Mouse (Mus musculus): ENCODE results near the gene Sec24d. TPM values are rescaled to one million over a fixed set of nuclear protein-coding genes. Genes with fewer than 3 reads are reported as not detected.
"Not testable (repeated sequence)": the region's sequence is repeated elsewhere in the genome, so short reads cannot be mapped to it uniquely, and the experiment has no call there.

Sec24d gene
- polyA plus RNA-seq, 1 experiment from 2014 or later = 16.2 TPM

GRCm38 (mm10) chr3:123366820-123367219 lies 99.6 kb downstream of the Sec24d start:
- H3K27me3 ChIP-seq (ENCODE audit: control insufficient read depth, insufficient read depth, low read depth, low read length); H3K9ac ChIP-seq (ENCODE audit: low read depth, low read length); H3K27ac ChIP-seq (ENCODE audit: low read length); H3K9me3 ChIP-seq (replicated peaks; ENCODE audit: control insufficient read depth, low read length, poor library complexity, severe bottlenecking); H3K4me1 ChIP-seq (ENCODE audit: control insufficient read depth, insufficient read depth, low read length); H3K4me2 ChIP-seq (ENCODE audit: low read length); H3K4me3 ChIP-seq (ENCODE audit: low read depth, low read length); ATAC-seq; H3K36me3 ChIP-seq (ENCODE audit: control insufficient read depth, insufficient read depth, low read length): not testable (repeated sequence)
- WGBS = 91% methylated on average over 2 of the region's 2 CpGs

DNA sequence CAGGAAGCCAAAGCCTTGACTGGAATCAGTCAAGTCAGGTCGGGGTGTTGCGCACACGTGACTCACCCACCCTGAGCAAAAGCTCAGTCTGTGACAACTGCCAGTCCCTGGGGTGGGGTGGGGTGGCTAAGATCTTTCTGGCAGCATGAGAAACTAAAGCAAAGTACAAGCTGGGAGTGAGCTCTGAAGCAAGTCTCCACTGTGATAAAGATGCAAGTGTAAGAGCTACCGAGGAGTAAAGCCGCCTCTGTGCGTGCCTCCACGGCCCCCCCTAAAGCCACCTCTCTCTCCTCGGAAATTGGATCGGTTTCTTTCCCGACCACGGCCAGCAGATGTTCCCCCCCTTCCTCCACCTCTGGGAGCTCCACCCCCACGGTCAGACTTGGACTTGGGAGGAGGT lies 101.9 kb downstream of the Sec24d start:
- H3K27me3 ChIP-seq (ENCODE audit: control insufficient read depth, insufficient read depth, low read depth, low read length) = no peaks in the 10 kb centered on the region
- no peaks in the 10 kb centered on the region for H3K9me3 ChIP-seq (replicated peaks; ENCODE audit: control insufficient read depth, low read length, poor library complexity, severe bottlenecking)
- no peak overlapping the region for H3K4me3 ChIP-seq (ENCODE audit: low read depth, low read length)
- no peak overlapping the region for H3K4me2 ChIP-seq (ENCODE audit: low read length)
- ATAC-seq = no peak
- no peaks in the 10 kb centered on the region for H3K4me1 ChIP-seq (ENCODE audit: control insufficient read depth, insufficient read depth, low read length)
- H3K9ac ChIP-seq (ENCODE audit: low read depth, low read length) = no peak overlapping the region
- H3K36me3 ChIP-seq (ENCODE audit: control insufficient read depth, insufficient read depth, low read length) = peaks cover 6% of the 10 kb centered on the region; the same call in 1 of the 2 replicates
- H3K27ac ChIP-seq (ENCODE audit: low read length) = no peak overlapping the region
- 93% methylated on average over 12 of the region's 12 CpGs for WGBS

DNA sequence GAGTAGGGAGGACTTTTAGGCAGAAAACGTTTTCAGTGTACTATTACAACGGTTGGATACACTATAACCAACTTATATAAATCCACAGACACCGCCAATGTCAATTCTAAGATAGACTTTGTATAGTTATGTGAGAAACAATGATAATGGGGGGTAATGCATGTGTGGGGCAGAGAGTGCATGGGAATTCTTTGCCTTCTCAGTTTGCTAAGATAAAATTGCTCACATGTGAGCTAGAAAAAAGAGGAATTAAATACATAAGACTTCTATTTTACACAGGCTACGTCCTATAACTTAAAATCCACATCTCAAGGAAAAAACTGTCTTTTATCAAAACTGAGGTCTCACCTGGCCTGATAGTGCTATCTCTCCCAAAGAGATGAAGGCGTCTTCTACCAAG lies 103.7 kb downstream of the Sec24d start:
- Histone ChIP-seq H3K4me1 (ENCODE audit: control insufficient read depth, insufficient read depth, low read length) (no peaks in the 10 kb centered on the region), H3K9me3 (replicated peaks; ENCODE audit: control insufficient read depth, low read length, poor library complexity, severe bottlenecking) (no peaks in the 10 kb centered on the region), H3K27me3 (ENCODE audit: control insufficient read depth, insufficient read depth, low read depth, low read length) (no peaks in the 10 kb centered on the region), H3K4me3 (ENCODE audit: low read depth, low read length) (no peak overlapping the region), H3K27ac (ENCODE audit: low read length) (no peak overlapping the region), H3K9ac (ENCODE audit: low read depth, low read length) (no peak overlapping the region), H3K36me3 (ENCODE audit: control insufficient read depth, insufficient read depth, low read length) (peaks cover 9% of the 10 kb centered on the region; the same call in 1 of the 2 replicates), H3K4me2 (ENCODE audit: low read length) (no peak overlapping the region)
- ATAC-seq = no peak
- WGBS = 97% methylated on average over 5 of the region's 5 CpGs

- Histone ChIP-seq H3K27ac (ENCODE audit: low read length) (no peak overlapping the region), H3K27me3 (ENCODE audit: control insufficient read depth, insufficient read depth, low read depth, low read length) (no peaks in the 10 kb centered on the region), H3K4me1 (ENCODE audit: control insufficient read depth, insufficient read depth, low read length) (no peaks in the 10 kb centered on the region), H3K9ac (ENCODE audit: low read depth, low read length) (no peak overlapping the region), H3K36me3 (ENCODE audit: control insufficient read depth, insufficient read depth, low read length) (peaks cover 9% of the 10 kb centered on the region; the same call in 1 of the 2 replicates), H3K4me3 (ENCODE audit: low read depth, low read length) (no peak overlapping the region), H3K4me2 (ENCODE audit: low read length) (no peak overlapping the region), H3K9me3 (replicated peaks; ENCODE audit: control insufficient read depth, low read length, poor library complexity, severe bottlenecking) (no peaks in the 10 kb centered on the region)
- peak; percentile 71; the same call in 1 of the 2 replicates for ATAC-seq
- WGBS = 33% methylated on average over 11 of the region's 11 CpGs
Measured at GRCm38 (mm10) chr3:123371766-123372535, 104.7 kb downstream of the Sec24d start.

GRCm38 (mm10) chr3:123376562-123376961 lies 109.3 kb downstream of the Sec24d start:
- H3K9me3 ChIP-seq (replicated peaks; ENCODE audit: control insufficient read depth, low read length, poor library complexity, severe bottlenecking) = no peaks in the 10 kb centered on the region
- ATAC-seq = no peak
- no peak overlapping the region for H3K4me3 ChIP-seq (ENCODE audit: low read depth, low read length)
- 96% methylated on average over 3 of the region's 3 CpGs for WGBS
- H3K4me2 ChIP-seq (ENCODE audit: low read length) = no peak overlapping the region
- peaks cover 9% of the 10 kb centered on the region for H3K36me3 ChIP-seq (ENCODE audit: control insufficient read depth, insufficient read depth, low read length)
- H3K9ac ChIP-seq (ENCODE audit: low read depth, low read length) = no peak overlapping the region
- H3K27me3 ChIP-seq (ENCODE audit: control insufficient read depth, insufficient read depth, low read depth, low read length) = no peaks in the 10 kb centered on the region
- no peaks in the 10 kb centered on the region for H3K4me1 ChIP-seq (ENCODE audit: control insufficient read depth, insufficient read depth, low read length)
- H3K27ac ChIP-seq (ENCODE audit: low read length) = no peak overlapping the region

DNA sequence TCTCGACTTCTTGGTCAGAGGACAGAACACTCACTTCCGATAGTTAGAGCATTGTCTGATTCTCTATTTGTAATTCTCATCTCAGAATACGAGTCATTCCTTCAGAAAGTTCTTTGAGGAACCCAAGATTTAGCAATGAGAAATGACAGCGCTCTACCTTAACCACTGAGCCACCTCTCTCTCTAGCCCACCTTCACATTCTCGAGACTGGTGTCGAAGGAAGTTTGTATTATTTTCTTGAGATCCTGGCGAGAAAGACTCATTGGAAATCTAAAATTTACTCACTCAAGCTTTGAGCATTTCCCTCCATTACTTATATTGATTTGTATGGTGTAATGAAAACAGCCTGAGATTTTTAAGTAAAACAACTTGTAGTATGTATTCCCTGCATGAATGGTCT lies 117.2 kb downstream of the Sec24d start:
- ATAC-seq = no peak
- Histone ChIP-seq H3K9ac (ENCODE audit: low read depth, low read length) (no peak overlapping the region), H3K27me3 (ENCODE audit: control insufficient read depth, insufficient read depth, low read depth, low read length) (peaks cover 7% of the 10 kb centered on the region), H3K9me3 (replicated peaks; ENCODE audit: control insufficient read depth, low read length, poor library complexity, severe bottlenecking) (no peaks in the 10 kb centered on the region), H3K4me2 (ENCODE audit: low read length) (peak overlapping the region; percentile 80; the same call in 1 of the 2 replicates), H3K4me1 (ENCODE audit: control insufficient read depth, insufficient read depth, low read length) (peaks cover 20% of the 10 kb centered on the region), H3K4me3 (ENCODE audit: low read depth, low read length) (no peak overlapping the region), H3K36me3 (ENCODE audit: control insufficient read depth, insufficient read depth, low read length) (peaks cover 6% of the 10 kb centered on the region; the same call in 1 of the 2 replicates), H3K27ac (ENCODE audit: low read length) (no peak overlapping the region)
- WGBS = 88% methylated on average over 7 of the region's 7 CpGs

- peaks cover 5% of the 10 kb centered on the region; the same call in 1 of the 2 replicates for H3K36me3 ChIP-seq (ENCODE audit: control insufficient read depth, insufficient read depth, low read length)
- peak overlapping the region; percentile 92 for H3K27ac ChIP-seq (ENCODE audit: low read length)
- peaks cover 20% of the 10 kb centered on the region for H3K4me1 ChIP-seq (ENCODE audit: control insufficient read depth, insufficient read depth, low read length)
- H3K9me3 ChIP-seq (replicated peaks; ENCODE audit: control insufficient read depth, low read length, poor library complexity, severe bottlenecking) = no peaks in the 10 kb centered on the region
- WGBS = 7% methylated on average over 6 of the region's 6 CpGs
- peak; percentile 1; the same call in 1 of the 2 replicates for ATAC-seq
- peak overlapping the region; percentile 77 for H3K9ac ChIP-seq (ENCODE audit: low read depth, low read length)
- H3K4me2 ChIP-seq (ENCODE audit: low read length) = peak overlapping the region; percentile 80
- H3K4me3 ChIP-seq (ENCODE audit: low read depth, low read length) = peak overlapping the region; percentile 75
- H3K27me3 ChIP-seq (ENCODE audit: control insufficient read depth, insufficient read depth, low read depth, low read length) = peaks cover 7% of the 10 kb centered on the region
Measured at GRCm38 (mm10) chr3:123385118-123385485, 117.8 kb downstream of the Sec24d start.

DNA sequence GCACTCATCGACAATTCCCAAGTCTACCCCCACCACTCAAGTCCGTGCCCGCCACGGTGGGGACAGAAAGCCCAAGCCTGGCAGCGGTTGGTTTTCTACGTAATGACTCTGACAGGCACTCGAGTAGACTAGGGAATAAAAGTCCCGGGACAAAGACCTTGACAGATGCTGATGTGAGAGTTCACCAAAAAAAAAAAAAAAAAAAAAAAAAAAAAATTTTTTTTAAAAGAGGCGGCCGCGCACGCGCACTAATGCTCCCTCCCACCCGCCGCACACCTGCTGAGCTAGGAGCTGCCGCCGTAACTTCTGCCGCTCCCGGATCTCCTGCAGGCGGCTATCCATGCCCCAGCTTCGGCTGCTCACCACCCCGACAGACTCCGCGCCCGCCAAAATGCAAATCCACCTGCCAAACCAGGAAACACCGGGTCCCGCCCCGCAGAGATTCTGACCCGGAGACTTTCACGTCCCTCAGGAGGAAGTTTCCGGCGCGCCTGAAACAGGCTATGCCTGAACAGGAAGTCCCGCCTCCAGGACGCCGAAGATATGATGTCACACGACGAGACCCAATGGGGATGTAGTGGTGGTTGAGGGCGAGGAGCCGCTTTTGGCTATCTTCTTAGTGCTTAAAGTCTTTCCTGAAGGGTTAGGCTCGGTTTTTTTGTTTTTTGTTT lies 118.4 kb downstream of the Sec24d start, which contains the start of gene Mettl14:
Gene Mettl14, minus strand, starts transcription at position 623 of the 671 bp plus-strand sequence.
- peak within 1 kb of the TSS; percentile 92 for H3K27ac ChIP-seq (ENCODE audit: low read length)
- H3K27me3 ChIP-seq (ENCODE audit: control insufficient read depth, insufficient read depth, low read depth, low read length) = peaks cover 7% of the 10 kb centered on the region
- peak within 1 kb of the TSS; percentile 80 for H3K4me2 ChIP-seq (ENCODE audit: low read length)
- H3K9ac ChIP-seq (ENCODE audit: low read depth, low read length) = peak within 1 kb of the TSS; percentile 77
- peak within 1 kb of the TSS; percentile 75 for H3K4me3 ChIP-seq (ENCODE audit: low read depth, low read length)
- peaks cover 5% of the 10 kb centered on the region; the same call in 1 of the 2 replicates for H3K36me3 ChIP-seq (ENCODE audit: control insufficient read depth, insufficient read depth, low read length)
- WGBS = under 1% methylated on average over 41 of the region's 41 CpGs
- ATAC-seq = peak; percentile 100
- H3K4me1 ChIP-seq (ENCODE audit: control insufficient read depth, insufficient read depth, low read length) = peaks cover 20% of the 10 kb centered on the region
- H3K9me3 ChIP-seq (replicated peaks; ENCODE audit: control insufficient read depth, low read length, poor library complexity, severe bottlenecking) = no peaks in the 10 kb centered on the region

Measured in midbrain, embryonic 16.5 days (tissue).